Mouse (Mus musculus) lung, embryonic 14.5 days (tissue): Measurements from ENCODE around the gene Lgals3bp. TPM values are rescaled to one million over a fixed set of nuclear protein-coding genes. Genes with fewer than 3 reads are reported as not detected.

Experiments used
- ATAC-seq: fragments of 200-750 bp; cut with Nextera tagmentation; 2 replicates; pipeline ENCODE4 v1.8.0; 2017; ENCODE audit warnings: mild to moderate bottlenecking, moderate TSS enrichment, moderate library complexity; ENCODE audit not compliant: insufficient read depth
- DNase-seq: peaks from one replicate; pipeline ENCODE4 v3.0.0-alpha.2; 2015
- H3K27ac ChIP-seq: fragments of 300-500 bp; sonication (generic); 2 replicates; pipeline ENCODE4 v1.5.1; 2014; ENCODE audit warnings: low read depth, mild to moderate bottlenecking, moderate library complexity
- H3K27me3 ChIP-seq: fragments of 300-500 bp; sonication (generic); 2 replicates; pipeline ENCODE4 v1.6.1; 2014; ENCODE audit warnings: low read length, control low read depth; ENCODE audit not compliant: insufficient read depth
- H3K36me3 ChIP-seq: fragments of 300-500 bp; sonication (generic); 2 replicates; pipeline ENCODE4 v1.6.1; 2014; ENCODE audit warnings: control low read depth; ENCODE audit not compliant: insufficient read depth
- H3K4me1 ChIP-seq: fragments of 300-500 bp; sonication (generic); 2 replicates; pipeline ENCODE4 v1.6.1; 2014; ENCODE audit warnings: antibody characterized with exemption, control low read depth; ENCODE audit not compliant: insufficient read depth
- H3K4me2 ChIP-seq: fragments of 300-500 bp; sonication (generic); 2 replicates; pipeline ENCODE4 v1.6.1; 2014; ENCODE audit warnings: mild to moderate bottlenecking
- H3K4me3 ChIP-seq: fragments of 300-500 bp; sonication (generic); 2 replicates; pipeline ENCODE4 v1.5.1; 2014; ENCODE audit warnings: low read depth, low read length
- H3K9ac ChIP-seq: fragments of 300-500 bp; sonication (generic); 2 replicates; pipeline ENCODE4 v1.6.1; 2014
- H3K9me3 ChIP-seq: fragments of 300-500 bp; sonication (generic); 2 replicates; pipeline ENCODE4 v1.6.1; 2016; ENCODE audit warnings: low read depth, low read length, control low read depth
- CTCF ChIP-seq: IDR thresholded peaks from 2 replicates; pipeline ENCODE4 v1.5.1; 2016; ENCODE audit warnings: antibody characterized with exemption, low read depth
- WGBS: fragments of 180-500 bp; shearing (Covaris S2); extraction: QIAGEN DNeasy Blood & Tissue Kit; methylation state at CpG from one replicate; pipeline ENCODE4 v1.1.7; 2014; 5-methylcytosine and 5-hydroxymethylcytosine counted together
- polyA plus RNA-seq: library from polyadenylated mRNA; unstranded; fragments of >200 nt; fragmentation: Nextera tagmentation; extraction: Ambion mirVana; gene quantifications from 2 replicates; pipeline ENCODE4 v1.2.1, GENCODE M21; 2014

Lgals3bp gene
- polyA plus RNA-seq, 1 experiment from 2014 or later: 2.9 TPM

DNA sequence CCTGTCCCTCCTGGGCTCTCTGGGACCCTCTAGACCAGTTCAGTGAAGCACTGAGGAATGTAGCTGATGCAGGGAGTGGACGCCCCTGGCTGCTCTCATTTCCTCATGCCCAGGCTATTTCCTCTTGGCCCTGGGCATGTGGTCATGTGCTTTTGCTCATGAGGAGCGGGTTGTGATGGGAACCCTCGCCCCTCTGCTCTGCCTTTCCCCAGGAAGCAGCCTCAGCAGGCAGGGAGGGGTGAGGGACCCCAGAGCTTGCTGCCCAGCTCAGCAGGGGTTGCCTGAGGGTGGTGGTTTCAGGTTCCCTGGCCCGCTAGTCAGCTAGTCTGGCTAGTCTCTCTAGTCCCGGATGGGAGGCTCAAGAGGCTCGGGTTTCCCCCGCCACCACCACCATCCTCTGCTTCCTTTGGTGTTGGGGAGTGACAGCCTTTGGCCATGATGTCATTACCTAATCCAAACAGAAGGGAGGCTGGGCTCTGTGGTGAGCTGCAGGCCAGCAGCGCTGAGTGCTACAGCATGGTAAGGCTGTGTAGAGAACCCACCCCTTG lies 38.8 kb downstream of the Lgals3bp start:
- H3K9ac ChIP-seq: peak overlapping the region; percentile 14; the same call in 1 of the 2 replicates
- 1% methylated on average over 8 of the region's 8 CpGs for WGBS
- H3K27me3 ChIP-seq: no peaks in the 10 kb centered on the region

DNA sequence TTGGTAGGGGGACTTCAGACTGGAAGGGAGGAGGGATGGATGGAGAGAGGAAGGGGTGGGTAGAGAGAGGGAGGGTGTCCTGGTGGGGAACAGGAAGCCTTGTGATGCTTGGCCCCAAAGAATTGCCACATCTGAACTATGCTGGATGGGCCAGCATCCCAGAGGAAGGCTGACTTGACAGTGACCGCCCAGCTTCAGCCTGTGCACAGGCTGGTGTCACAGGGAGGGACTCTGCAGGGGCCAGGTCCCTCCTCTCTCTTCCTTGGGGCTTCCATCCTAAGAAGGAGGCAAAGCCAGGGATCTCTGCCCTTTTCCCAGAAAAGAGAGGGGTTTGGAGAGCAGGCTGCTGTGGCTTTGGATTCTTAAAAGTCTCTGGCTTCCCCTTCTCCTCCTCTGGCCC lies 39.4 kb downstream of the Lgals3bp start:
- peak; percentile 16; the same call in 1 of the 2 replicates for ATAC-seq
- Histone ChIP-seq H3K4me2 (no peak overlapping the region), H3K9me3 (no peaks in the 10 kb centered on the region), H3K9ac (no peak overlapping the region), H3K36me3 (no peaks in the 10 kb centered on the region), H3K4me1 (peaks cover 27% of the 10 kb centered on the region), H3K27ac (peak overlapping the region; percentile 81), H3K27me3 (no peaks in the 10 kb centered on the region), H3K4me3 (no peak overlapping the region)
- no peak for TF ChIP-seq CTCF
- WGBS: 46% methylated on average over 1 of the region's 1 CpGs
- no peak for DNase-seq

More for the DNA sequence above, 38.8 kb downstream of the Lgals3bp start:
- ATAC-seq: peak; percentile 88
- H3K4me1 ChIP-seq: peaks cover 27% of the 10 kb centered on the region
- no peak overlapping the region for H3K4me3 ChIP-seq
- H3K36me3 ChIP-seq: no peaks in the 10 kb centered on the region
- H3K27ac ChIP-seq: peak overlapping the region; percentile 81
- DNase-seq: peak; percentile 78
- H3K9me3 ChIP-seq: no peaks in the 10 kb centered on the region
- no peak for TF ChIP-seq CTCF
- peak overlapping the region; percentile 43 for H3K4me2 ChIP-seq

DNA sequence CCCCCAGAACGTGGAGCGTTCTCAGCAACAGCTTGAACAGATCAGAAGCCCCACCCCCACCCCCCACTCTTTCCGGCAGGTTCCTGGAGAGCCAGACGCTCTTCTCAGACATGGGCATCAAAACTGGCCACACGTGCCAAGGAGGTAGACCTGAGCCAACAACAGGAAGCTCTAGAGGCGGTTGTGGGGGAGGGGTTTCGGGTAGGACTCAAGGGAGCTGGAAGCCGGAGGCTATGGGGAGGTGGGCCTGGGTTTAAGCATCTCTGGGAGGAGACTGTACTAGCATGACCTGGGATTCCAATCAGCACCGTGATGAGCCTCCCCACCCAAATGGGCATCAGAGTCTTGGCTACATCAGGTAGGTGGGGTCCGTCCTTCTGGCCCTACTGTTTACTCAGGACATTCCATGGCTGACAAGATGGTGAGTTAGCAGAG lies 41.0 kb downstream of the Lgals3bp start:
- H3K4me2 ChIP-seq: no peak overlapping the region
- H3K27ac ChIP-seq: 0 out of 2 replicates have a peak overlapping the region, but pooled peaks have one; percentile 22
- no peak for TF ChIP-seq CTCF
- no peak overlapping the region for H3K9ac ChIP-seq
- ATAC-seq (no peak), DNase-seq (peak; percentile 41)
- no peaks in the 10 kb centered on the region for H3K9me3 ChIP-seq
- no peaks in the 10 kb centered on the region for H3K27me3 ChIP-seq
- no peaks in the 10 kb centered on the region for H3K36me3 ChIP-seq
- H3K4me1 ChIP-seq: peaks cover 27% of the 10 kb centered on the region
- 33% methylated on average over 10 of the region's 10 CpGs for WGBS
- no peak overlapping the region for H3K4me3 ChIP-seq

DNA sequence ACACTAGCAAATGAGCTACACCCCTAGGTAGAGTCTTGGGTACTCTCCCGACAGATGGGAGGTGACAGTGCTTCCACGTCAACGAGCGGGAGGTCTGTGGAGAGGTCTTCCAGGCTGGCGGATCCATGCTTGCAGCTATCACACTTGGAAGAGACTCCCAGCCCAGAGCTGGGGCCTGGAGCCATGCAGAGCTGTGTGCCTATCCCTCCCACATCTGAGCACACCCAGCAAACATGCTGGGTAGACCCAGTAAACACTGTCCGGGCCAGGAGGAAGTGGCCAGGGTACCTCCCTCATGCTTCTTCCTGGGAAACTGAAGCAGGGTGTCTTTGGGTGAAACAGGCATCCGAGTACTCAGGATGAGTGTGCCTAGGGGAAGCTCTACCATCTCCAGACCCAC lies 41.4 kb downstream of the Lgals3bp start:
- ATAC-seq (no peak), DNase-seq (no peak)
- TF ChIP-seq CTCF: no peak
- Histone ChIP-seq H3K9ac (no peak overlapping the region), H3K27me3 (no peaks in the 10 kb centered on the region), H3K4me1 (peaks cover 32% of the 10 kb centered on the region), H3K4me2 (no peak overlapping the region), H3K4me3 (no peak overlapping the region), H3K27ac (0 out of 2 replicates have a peak overlapping the region, but pooled peaks have one; percentile 22), H3K9me3 (no peaks in the 10 kb centered on the region), H3K36me3 (no peaks in the 10 kb centered on the region)
- 59% methylated on average over 7 of the region's 7 CpGs for WGBS

- Histone ChIP-seq H3K4me3 (peak within 1 kb of the TSS; percentile 83), H3K27me3 (no peaks in the 10 kb centered on the region), H3K9ac (peak within 1 kb of the TSS; percentile 93), H3K36me3 (0 out of 2 replicates have a peak, but pooled peaks cover 12% of the 10 kb centered on the region), H3K27ac (peak within 1 kb of the TSS; percentile 91), H3K9me3 (no peaks in the 10 kb centered on the region), H3K4me1 (peaks cover 21% of the 10 kb centered on the region), H3K4me2 (peak within 1 kb of the TSS; percentile 81)
- DNase-seq (no peak), ATAC-seq (peak; percentile 7; the same call in 1 of the 2 replicates)
- WGBS: 34% methylated on average over 6 of the region's 6 CpGs
- TF ChIP-seq CTCF: no peak
Measured at GRCm38 (mm10) chr11:118355640-118356039, 46.3 kb downstream of the Lgals3bp start, which contains the start of gene Timp2. Timp2 (minus strand) TSS chr11:118355740.

DNA sequence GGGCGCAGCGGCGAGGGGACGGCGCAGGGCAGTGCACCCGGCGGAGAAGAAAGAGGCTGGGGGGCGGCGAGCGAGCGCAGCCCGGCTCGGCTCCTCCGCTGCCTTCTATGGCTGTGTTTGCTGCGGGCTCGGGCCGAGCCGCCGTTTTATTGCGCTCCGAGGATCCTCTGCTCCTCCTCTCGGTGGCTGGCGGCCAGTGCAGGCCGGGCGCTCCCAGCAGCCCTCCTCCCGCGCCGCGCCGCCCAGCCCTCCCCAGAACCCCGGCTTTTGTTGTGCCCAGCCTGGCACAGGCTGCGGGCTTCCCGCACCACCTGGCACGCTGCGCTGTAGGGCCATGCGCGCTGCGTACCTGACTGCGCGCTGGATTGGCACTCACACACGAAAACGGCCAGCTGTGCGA lies 46.7 kb downstream of the Lgals3bp start:
- H3K36me3 ChIP-seq: peaks cover 12% of the 10 kb centered on the region; the same call in 1 of the 2 replicates
- peak; percentile 63 for TF ChIP-seq CTCF
- H3K4me2 ChIP-seq: peak overlapping the region; percentile 81
- peak overlapping the region; percentile 91 for H3K27ac ChIP-seq
- peak; percentile 91 for ATAC-seq
- DNase-seq: peak; percentile 94
- under 1% methylated on average over 39 of the region's 43 CpGs for WGBS
- H3K4me1 ChIP-seq: peaks cover 20% of the 10 kb centered on the region
- H3K27me3 ChIP-seq: no peaks in the 10 kb centered on the region
- H3K4me3 ChIP-seq: peak overlapping the region; percentile 83
- H3K9ac ChIP-seq: peak overlapping the region; percentile 93
- no peaks in the 10 kb centered on the region for H3K9me3 ChIP-seq

DNA sequence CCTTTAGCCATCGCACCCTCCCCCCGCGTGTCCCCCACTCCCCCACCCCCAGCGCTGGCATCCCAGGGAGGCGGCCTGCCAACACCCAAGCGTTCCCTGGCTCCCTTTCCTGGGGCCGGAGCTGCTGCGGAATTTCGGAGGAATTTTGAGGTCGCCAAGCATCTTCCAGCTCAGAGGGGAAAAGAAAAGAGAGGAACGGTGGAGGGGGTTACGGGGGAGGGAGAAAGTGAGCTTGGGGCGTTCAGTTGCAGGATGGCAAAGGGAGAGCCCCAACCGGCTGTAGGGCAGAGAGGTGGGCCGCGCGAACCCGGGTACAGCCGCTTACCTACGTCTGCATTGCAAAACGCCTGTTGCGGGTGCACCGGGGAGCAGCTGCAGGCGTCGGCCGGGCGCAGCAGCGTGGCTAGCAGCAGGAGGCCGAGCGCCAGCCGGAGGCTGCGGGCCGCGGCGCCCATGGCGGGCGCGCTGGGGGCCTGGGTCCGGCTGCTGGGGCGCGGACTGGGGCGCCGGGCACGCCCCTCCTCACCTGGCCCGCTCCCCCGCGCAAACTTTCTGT lies 47.2 kb downstream of the Lgals3bp start:
- Histone ChIP-seq H3K27me3 (no peaks in the 10 kb centered on the region), H3K36me3 (peaks cover 12% of the 10 kb centered on the region; the same call in 1 of the 2 replicates)
- WGBS: under 1% methylated on average over 47 of the region's 47 CpGs

More for the DNA sequence above, 47.2 kb downstream of the Lgals3bp start:
- peak overlapping the region; percentile 83 for H3K4me3 ChIP-seq
- H3K9ac ChIP-seq: peak overlapping the region; percentile 93
- H3K27ac ChIP-seq: peak overlapping the region; percentile 91
- TF ChIP-seq CTCF: no peak
- H3K4me1 ChIP-seq: peaks cover 20% of the 10 kb centered on the region
- no peaks in the 10 kb centered on the region for H3K9me3 ChIP-seq
- peak overlapping the region; percentile 81 for H3K4me2 ChIP-seq
- peak; percentile 47 for DNase-seq
- peak; percentile 14; the same call in 1 of the 2 replicates for ATAC-seq
